Mouse (Mus musculus) MEL (cell line): ENCODE measurements around the gene Snx32. TPM values are rescaled to one million over a fixed set of nuclear protein-coding genes. Genes with fewer than 3 reads are reported as not detected.

Experiments used
- DNase-seq: peaks from one replicate; pipeline ENCODE4 v3.0.0; 2011; ENCODE audit warnings: low read depth, low spot score
- H3K27ac ChIP-seq: 2 replicates; pipeline ENCODE4 v1.5.1; 2012; ENCODE audit warnings: low read depth, mild to moderate bottlenecking, control low read depth, low read length, moderate library complexity; ENCODE audit not compliant: control insufficient read depth
- H3K27me3 ChIP-seq, 2 experiments: fragments of 150-350 bp in 1 of 2; sonication (generic) in 1 of 2; 2 replicates each; pipeline ENCODE4 v1.6.1; 2012; ENCODE audit warnings: low read length in 2 of 2, mild to moderate bottlenecking in 2 of 2, improper control_type of control experiment in 1 of 2, moderate library complexity in 1 of 2; ENCODE audit not compliant: insufficient read depth in 2 of 2, control insufficient read depth in 1 of 2
- H3K36me3 ChIP-seq, 2 experiments: 2 replicates each; pipeline ENCODE4 v1.6.1; 2012 to 2014; ENCODE audit warnings: low read length in 2 of 2, improper control_type of control experiment in 1 of 2, inconsistent platforms in 1 of 2, mild to moderate bottlenecking in 1 of 2; ENCODE audit not compliant: insufficient read depth in 2 of 2, control insufficient read depth in 1 of 2
- H3K4me1 ChIP-seq, 2 experiments: fragments of 150-350 bp in 1 of 2; sonication (generic) in 1 of 2; 2 replicates each; pipeline ENCODE4 v1.6.1; 2012; ENCODE audit warnings: low read length in 2 of 2, improper control_type of control experiment in 1 of 2, mild to moderate bottlenecking in 1 of 2; ENCODE audit not compliant: insufficient read depth in 2 of 2, control insufficient read depth in 1 of 2
- H3K4me3 ChIP-seq, 2 experiments: fragments of 150-350 bp in 1 of 2; sonication (generic) in 1 of 2; 2 replicates each; pipeline ENCODE4 v1.5.1; 2012; ENCODE audit warnings: low read depth in 2 of 2, low read length in 2 of 2, mild to moderate bottlenecking in 2 of 2, moderate library complexity in 2 of 2, control low read depth in 1 of 2, improper control_type of control experiment in 1 of 2; ENCODE audit not compliant: control insufficient read depth in 1 of 2, insufficient read depth in 1 of 2
- H3K79me2 ChIP-seq: 2 replicates; pipeline ENCODE4 v1.6.1; 2012; ENCODE audit warnings: mild to moderate bottlenecking, low read length, moderate library complexity; ENCODE audit not compliant: control insufficient read depth, poor library complexity, insufficient read depth
- H3K9ac ChIP-seq: 2 replicates; pipeline ENCODE4 v1.6.1; 2012; ENCODE audit warnings: low read depth, mild to moderate bottlenecking, control low read depth, low read length, moderate library complexity; ENCODE audit not compliant: control insufficient read depth, poor library complexity, severe bottlenecking
- H3K9me3 ChIP-seq: fragments of 150-350 bp; sonication (generic); replicated peaks from 2 replicates; pipeline ENCODE4 v1.6.1; 2012; ENCODE audit warnings: mild to moderate bottlenecking, low read length, improper control_type of control experiment, moderate library complexity; ENCODE audit not compliant: insufficient read depth
- BHLHE40 ChIP-seq: IDR thresholded peaks from 2 replicates; pipeline ENCODE4 v1.6.1; 2012; ENCODE audit warnings: low read depth, mild to moderate bottlenecking, inconsistent platforms, low read length, improper control_type of control experiment, borderline replicate concordance
- CHD2 ChIP-seq: IDR thresholded peaks from 2 replicates; pipeline ENCODE4 v1.6.1; 2011; ENCODE audit warnings: low read length, improper control_type of control experiment
- ELF1 ChIP-seq: IDR thresholded peaks from 2 replicates; pipeline ENCODE4 v1.6.1; 2014; ENCODE audit warnings: low read depth, mild to moderate bottlenecking, inconsistent platforms, low read length, improper control_type of control experiment, moderate library complexity
- EP300 ChIP-seq, 2 experiments: IDR thresholded peaks; 2 replicates each; pipeline ENCODE4 v1.6.1; 2011; ENCODE audit warnings: improper control_type of control experiment in 2 of 2, low read length in 2 of 2, low read depth in 1 of 2, mild to moderate bottlenecking in 1 of 2
- ETS1 ChIP-seq: IDR thresholded peaks from 2 replicates; pipeline ENCODE4 v1.6.1; 2012; ENCODE audit warnings: low read depth, mild to moderate bottlenecking, inconsistent platforms, low read length, improper control_type of control experiment, moderate library complexity
- GABPA ChIP-seq: IDR thresholded peaks from 2 replicates; pipeline ENCODE4 v1.6.1; 2012; ENCODE audit warnings: low read depth, mild to moderate bottlenecking, inconsistent platforms, low read length, improper control_type of control experiment, moderate library complexity
- GATA1 ChIP-seq: IDR thresholded peaks from 2 replicates; pipeline ENCODE4 v1.6.1; 2011; ENCODE audit warnings: low read depth, low read length, improper control_type of control experiment
- HCFC1 ChIP-seq: IDR thresholded peaks from 2 replicates; pipeline ENCODE4 v1.6.1; 2012; ENCODE audit warnings: low read depth, mild to moderate bottlenecking, inconsistent platforms, low read length, improper control_type of control experiment, moderate library complexity
- JUND ChIP-seq: IDR thresholded peaks from 2 replicates; pipeline ENCODE4 v1.6.1; 2011; ENCODE audit warnings: low read depth, mild to moderate bottlenecking, improper control_type of control experiment, low read length
- KAT2A ChIP-seq: conservative IDR thresholded peaks from 2 replicates; pipeline ENCODE4 v1.6.1; 2012; ENCODE audit warnings: low read depth, low read length, improper control_type of control experiment, inconsistent platforms
- MAZ ChIP-seq: IDR thresholded peaks from 2 replicates; pipeline ENCODE4 v1.6.1; 2012; ENCODE audit warnings: low read depth, mild to moderate bottlenecking, inconsistent platforms, low read length, improper control_type of control experiment
- MXI1 ChIP-seq: IDR thresholded peaks from 2 replicates; pipeline ENCODE4 v1.6.1; 2011; ENCODE audit warnings: mild to moderate bottlenecking, low read depth, low read length, improper control_type of control experiment
- MYC ChIP-seq: IDR thresholded peaks from 2 replicates; pipeline ENCODE4 v1.6.1; 2011; ENCODE audit warnings: low read depth, mild to moderate bottlenecking, low read length, improper control_type of control experiment, moderate library complexity
- NELFE ChIP-seq: IDR thresholded peaks from 2 replicates; pipeline ENCODE4 v1.6.1; 2011; ENCODE audit warnings: low read depth, low read length, improper control_type of control experiment
- NRF1 ChIP-seq: IDR thresholded peaks from 2 replicates; pipeline ENCODE4 v1.6.1; 2014; ENCODE audit warnings: low read depth, mild to moderate bottlenecking, inconsistent platforms, low read length, improper control_type of control experiment, moderate library complexity; ENCODE audit not compliant: poor library complexity, insufficient read depth, severe bottlenecking
- POLR2A ChIP-seq, 2 experiments: IDR thresholded peaks; 2 replicates each; pipeline ENCODE4 v1.6.1; 2011 to 2012; ENCODE audit warnings: low read length in 2 of 2, mild to moderate bottlenecking in 2 of 2, control low read depth in 1 of 2, improper control_type of control experiment in 1 of 2, low read depth in 1 of 2, moderate library complexity in 1 of 2; ENCODE audit not compliant: control insufficient read depth in 1 of 2, insufficient read depth in 1 of 2, poor library complexity in 1 of 2
- POLR2AphosphoS2 ChIP-seq: IDR thresholded peaks from 2 replicates; pipeline ENCODE4 v1.6.1; 2011; ENCODE audit warnings: low read length, improper control_type of control experiment
- RCOR1 ChIP-seq: IDR thresholded peaks from 2 replicates; pipeline ENCODE4 v1.6.1; 2012; ENCODE audit warnings: low read depth, mild to moderate bottlenecking, inconsistent platforms, low read length, improper control_type of control experiment
- SIN3A ChIP-seq: IDR thresholded peaks from 2 replicates; pipeline ENCODE4 v1.6.1; 2012; ENCODE audit warnings: low read length, improper control_type of control experiment, inconsistent platforms
- SMC3 ChIP-seq: IDR thresholded peaks from 2 replicates; pipeline ENCODE4 v1.6.1; 2011; ENCODE audit warnings: low read depth, low read length, improper control_type of control experiment
- TCF12 ChIP-seq: IDR thresholded peaks from 2 replicates; pipeline ENCODE4 v1.6.1; 2014; ENCODE audit warnings: low read depth, mild to moderate bottlenecking, inconsistent platforms, low read length, improper control_type of control experiment, moderate library complexity
- UBTF ChIP-seq: IDR thresholded peaks from 2 replicates; pipeline ENCODE4 v1.6.1; 2012; ENCODE audit warnings: low read depth, mild to moderate bottlenecking, inconsistent platforms, low read length, improper control_type of control experiment, moderate library complexity, borderline replicate concordance; ENCODE audit not compliant: insufficient read depth
- USF1 ChIP-seq: IDR thresholded peaks from 2 replicates; pipeline ENCODE4 v1.6.1; 2014; ENCODE audit warnings: low read depth, mild to moderate bottlenecking, inconsistent platforms, low read length, improper control_type of control experiment, moderate library complexity
- USF2 ChIP-seq, 2 experiments: IDR thresholded peaks; 2 replicates each; pipeline ENCODE4 v1.6.1; 2011 to 2012; ENCODE audit warnings: improper control_type of control experiment in 2 of 2, low read length in 2 of 2, borderline replicate concordance in 1 of 2, inconsistent platforms in 1 of 2, low read depth in 1 of 2, mild to moderate bottlenecking in 1 of 2; ENCODE audit not compliant: insufficient read depth in 1 of 2
- ZC3H11A ChIP-seq: IDR thresholded peaks from 2 replicates; pipeline ENCODE4 v1.6.1; 2012; ENCODE audit warnings: low read depth, mild to moderate bottlenecking, inconsistent platforms, low read length, improper control_type of control experiment
- ZKSCAN1 ChIP-seq: IDR thresholded peaks from 2 replicates; pipeline ENCODE4 v1.6.1; 2012; ENCODE audit warnings: low read depth, mild to moderate bottlenecking, inconsistent platforms, low read length, improper control_type of control experiment, moderate library complexity
- ZMIZ1 ChIP-seq: IDR thresholded peaks from 2 replicates; pipeline ENCODE4 v1.6.1; 2012; ENCODE audit warnings: low read depth, mild to moderate bottlenecking, inconsistent platforms, low read length, improper control_type of control experiment, moderate library complexity
- polyA plus RNA-seq, 2 experiments: library from polyadenylated mRNA; stranded (reverse) in 1 of 2; unstranded in 1 of 2; fragments of >175 nt in 1 of 2; fragments of >200 nt in 1 of 2; gene quantifications; 2 replicates each; pipeline versions ENCODE4 v1.2.1 to v1.2.4; 2012; ENCODE audit warnings: low replicate concordance in 2 of 2, low read depth in 1 of 2; ENCODE audit not compliant: insufficient read length in 2 of 2, insufficient read depth in 1 of 2, missing spikeins in 1 of 2
- total RNA-seq: library from RNA; depleted of rRNA; stranded (reverse); fragments of 300-350 nt; gene quantifications from 2 replicates; pipeline ENCODE4 v1.2.3, GENCODE M21; 2012

The Snx32 gene
- total and polyA plus RNA-seq, 3 experiments, result 1.3 to 2.6 TPM; not detected in 1

- Histone ChIP-seq H3K4me1 (peaks cover 0 to 5% of the 10 kb centered on the region in 2 experiments; a peak in 1 of 4 replicates), H3K79me2 (no peaks in the 10 kb centered on the region; the same call in 1 of the 2 replicates), H3K27ac (peak overlapping the region; percentile 41; the same call in 1 of the 2 replicates), H3K27me3 (no peaks in the 10 kb centered on the region), H3K9ac (peak overlapping the region; percentile 78), H3K36me3 (peaks cover 0 to 4% of the 10 kb centered on the region in 2 experiments; a peak in 2 of 4 replicates), H3K9me3 (no peaks in the 10 kb centered on the region), H3K4me3 (peak overlapping the region; percentile 67 to 92)
- TF ChIP-seq HCFC1, result peak; percentile 11; the same call in 1 of the 2 replicates
- no peak for TF ChIP-seq GATA1
- TF ChIP-seq ZKSCAN1, result no peak
- 0 out of 2 replicates have a peak, but pooled peaks have one; percentile 1 for TF ChIP-seq MXI1
- 0 out of 4 replicates have a peak, but pooled peaks of 1 of the 2 experiments have one; percentile 54 for TF ChIP-seq POLR2A (IDR thresholded peaks at IDR 0.05; ENCODE audit: control insufficient read depth in 1 of 2, insufficient read depth in 1 of 2, low read depth in 1 of 2, low read length in 2 of 2, poor library complexity in 1 of 2)
- DNase-seq, result no peak
Measured at GRCm38 (mm10) chr19:5474281-5475068, 35.9 kb downstream of the Snx32 start.

GRCm38 (mm10) chr19:5473720-5474119, 36.6 kb downstream of the Snx32 start, which contains the start of gene Efemp2:
Gene Efemp2, plus strand, starts transcription at chr19:5473954.
- Histone ChIP-seq H3K27ac (peak within 1 kb of the TSS; percentile 72), H3K9me3 (no peaks in the 10 kb centered on the region), H3K27me3 (no peaks in the 10 kb centered on the region), H3K4me1 (peaks cover 0 to 5% of the 10 kb centered on the region in 2 experiments; a peak in 1 of 4 replicates), H3K36me3 (peaks cover 0 to 4% of the 10 kb centered on the region in 2 experiments; a peak in 2 of 4 replicates), H3K9ac (peak within 1 kb of the TSS; percentile 78), H3K79me2 (no peaks in the 10 kb centered on the region; the same call in 1 of the 2 replicates), H3K4me3 (peak within 1 kb of the TSS; percentile 67 to 92)
- peak; percentile 95 for DNase-seq
- no peak for TF ChIP-seq CHD2
- 0 out of 4 replicates have a peak, but pooled peaks of 1 of the 2 experiments have one; percentile 20 for TF ChIP-seq EP300 (IDR thresholded peaks at IDR 0.05; ENCODE audit: low read depth in 1 of 2, low read length in 2 of 2)
- 0 out of 2 replicates have a peak, but pooled peaks have one; percentile 76 for TF ChIP-seq ZMIZ1
- no peak for TF ChIP-seq ZKSCAN1
- TF ChIP-seq HCFC1, result peak; percentile 68
- no peak for TF ChIP-seq ZC3H11A
- TF ChIP-seq GABPA, result no peak
- peak; percentile 34; the same call in 1 of the 2 replicates for TF ChIP-seq USF1
- TF ChIP-seq MAZ, result peak; percentile 90
- TF ChIP-seq JUND, result no peak
- no peak for TF ChIP-seq USF2 (IDR thresholded peaks at IDR 0.05; ENCODE audit: borderline replicate concordance in 1 of 2, insufficient read depth in 1 of 2, low read depth in 1 of 2, low read length in 2 of 2)
- TF ChIP-seq ELF1, result peak; percentile 81
- TF ChIP-seq ETS1, result peak; percentile 43; the same call in 1 of the 2 replicates
- peak; percentile 76 for TF ChIP-seq SIN3A
- TF ChIP-seq MXI1, result peak; percentile 19; the same call in 1 of the 2 replicates
- no peak for TF ChIP-seq SMC3
- TF ChIP-seq POLR2A (IDR thresholded peaks at IDR 0.05; ENCODE audit: control insufficient read depth in 1 of 2, insufficient read depth in 1 of 2, low read depth in 1 of 2, low read length in 2 of 2, poor library complexity in 1 of 2), result peak; percentile 37 to 64; a peak in 2 of 4 replicates
- peak; percentile 62 for TF ChIP-seq NELFE
- TF ChIP-seq POLR2AphosphoS2, result peak; percentile 82
- TF ChIP-seq RCOR1, result 0 out of 2 replicates have a peak, but pooled peaks have one; percentile 7
- peak; percentile 54; the same call in 1 of the 2 replicates for TF ChIP-seq TCF12
- peak; percentile 42; the same call in 1 of the 2 replicates for TF ChIP-seq KAT2A
- no peak for TF ChIP-seq NRF1
- TF ChIP-seq UBTF, result no peak
- 0 out of 2 replicates have a peak, but pooled peaks have one; percentile 4 for TF ChIP-seq BHLHE40
- TF ChIP-seq MYC, result no peak
